Mouse (Mus musculus): ENCODE data around the gene Prkca. TPM values are rescaled to one million over a fixed set of nuclear protein-coding genes. Genes with fewer than 3 reads are reported as not detected.

The Prkca gene
- polyA plus RNA-seq, 1 experiment, result 2.2 TPM

DNA sequence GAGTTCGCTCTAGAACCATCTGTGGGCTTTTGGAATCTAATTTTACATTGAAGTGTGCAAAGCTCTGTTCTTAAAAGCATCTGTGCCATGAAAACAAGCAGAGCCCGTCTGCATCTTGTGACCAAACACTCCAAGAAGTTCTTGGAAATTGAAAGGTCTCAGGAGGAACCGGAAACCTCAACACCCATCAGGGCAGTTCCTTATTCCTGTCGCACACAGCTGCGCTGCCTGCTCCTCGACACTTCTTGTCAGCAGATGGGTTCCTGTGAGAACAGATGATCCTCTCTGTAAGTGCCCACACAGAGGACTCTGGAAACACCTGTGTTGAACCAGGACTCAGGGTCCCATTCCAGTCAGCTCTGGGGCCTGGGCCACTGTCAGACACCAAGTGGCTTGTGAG lies 120.6 kb downstream of the Prkca start:
- Histone ChIP-seq H3K4me1 (ENCODE audit: control insufficient read depth, insufficient read depth, low read length) (peaks cover 3% of the 10 kb centered on the region), H3K36me3 (ENCODE audit: control insufficient read depth, insufficient read depth, low read length) (no peaks in the 10 kb centered on the region), H3K4me3 (ENCODE audit: control insufficient read depth, low read depth, low read length) (no peak overlapping the region), H3K27ac (ENCODE audit: control insufficient read depth, insufficient read depth, low read depth, low read length) (no peak overlapping the region), H3K27me3 (ENCODE audit: control insufficient read depth, insufficient read depth, low read length) (no peaks in the 10 kb centered on the region)
- TF ChIP-seq POLR2A (IDR thresholded peaks at IDR 0.05; ENCODE audit: control insufficient read depth, low read depth, low read length), result no peak
- no peak for TF ChIP-seq CTCF (IDR thresholded peaks at IDR 0.05; ENCODE audit: control insufficient read depth, insufficient read depth, insufficient replicate concordance, low read depth, low read length)

- peak overlapping the region; percentile 25; the same call in 1 of the 2 replicates for H3K27ac ChIP-seq (ENCODE audit: control insufficient read depth, insufficient read depth, low read depth, low read length)
- no peak overlapping the region for H3K4me3 ChIP-seq (ENCODE audit: control insufficient read depth, low read depth, low read length)
- H3K4me1 ChIP-seq (ENCODE audit: control insufficient read depth, insufficient read depth, low read length), result peaks cover 3% of the 10 kb centered on the region
- H3K36me3 ChIP-seq (ENCODE audit: control insufficient read depth, insufficient read depth, low read length), result no peaks in the 10 kb centered on the region
- TF ChIP-seq CTCF (IDR thresholded peaks at IDR 0.05; ENCODE audit: control insufficient read depth, insufficient read depth, insufficient replicate concordance, low read depth, low read length) (no peak), POLR2A (IDR thresholded peaks at IDR 0.05; ENCODE audit: control insufficient read depth, low read depth, low read length) (no peak)
- no peaks in the 10 kb centered on the region for H3K27me3 ChIP-seq (ENCODE audit: control insufficient read depth, insufficient read depth, low read length)
Measured at GRCm38 (mm10) chr11:108222616-108223015, 121.1 kb downstream of the Prkca start.

GRCm38 (mm10) chr11:108222026-108222425 lies 121.7 kb downstream of the Prkca start:
- TF ChIP-seq POLR2A (IDR thresholded peaks at IDR 0.05; ENCODE audit: control insufficient read depth, low read depth, low read length), result no peak
- TF ChIP-seq CTCF (IDR thresholded peaks at IDR 0.05; ENCODE audit: control insufficient read depth, insufficient read depth, insufficient replicate concordance, low read depth, low read length), result no peak

DNA sequence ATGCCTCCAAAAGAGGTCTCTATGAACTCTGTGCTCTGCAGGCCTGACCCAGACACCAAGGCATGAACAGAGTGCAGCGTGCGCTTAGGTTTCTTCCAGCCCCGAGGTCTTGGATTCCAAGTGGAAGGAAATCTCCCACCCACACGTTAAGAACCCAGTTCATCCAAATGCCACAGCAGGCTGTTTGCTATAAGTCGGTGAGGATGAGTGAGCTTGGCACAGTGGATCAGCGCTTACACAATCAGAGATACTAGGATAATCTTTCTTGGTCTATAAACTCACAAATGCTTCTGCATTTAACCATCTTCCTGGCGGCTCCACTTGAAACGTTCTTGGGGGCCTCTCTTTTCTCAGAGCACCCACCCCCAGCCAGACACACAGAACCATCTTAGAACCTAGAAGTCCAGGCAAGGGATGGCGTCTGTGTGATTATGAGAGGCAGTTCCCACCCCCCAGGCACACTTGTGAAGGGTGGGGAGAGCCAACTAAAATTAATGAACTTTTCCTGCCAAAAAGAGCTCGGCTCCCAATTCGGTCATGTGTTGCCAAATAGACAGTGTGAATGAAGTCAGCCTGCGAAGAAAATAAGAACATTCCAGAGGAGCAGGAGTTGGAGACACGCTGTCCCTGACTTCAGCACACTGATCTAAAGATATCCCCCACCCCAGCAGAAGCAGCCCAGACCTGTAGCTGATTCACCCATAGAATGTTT lies 122.4 kb downstream of the Prkca start:
- H3K4me1 ChIP-seq (ENCODE audit: control insufficient read depth, insufficient read depth, low read length), result peaks cover 3% of the 10 kb centered on the region
- no peaks in the 10 kb centered on the region for H3K27me3 ChIP-seq (ENCODE audit: control insufficient read depth, insufficient read depth, low read length)
- H3K27ac ChIP-seq (ENCODE audit: control insufficient read depth, insufficient read depth, low read depth, low read length), result no peak overlapping the region
- TF ChIP-seq CTCF (IDR thresholded peaks at IDR 0.05; ENCODE audit: control insufficient read depth, insufficient read depth, insufficient replicate concordance, low read depth, low read length) (no peak), POLR2A (IDR thresholded peaks at IDR 0.05; ENCODE audit: control insufficient read depth, low read depth, low read length) (no peak)
- no peak overlapping the region for H3K4me3 ChIP-seq (ENCODE audit: control insufficient read depth, low read depth, low read length)
- no peaks in the 10 kb centered on the region for H3K36me3 ChIP-seq (ENCODE audit: control insufficient read depth, insufficient read depth, low read length)

More at GRCm38 (mm10) chr11:108222026-108222425, 121.7 kb downstream of the Prkca start:
- no peak overlapping the region for H3K4me3 ChIP-seq (ENCODE audit: control insufficient read depth, low read depth, low read length)
- H3K4me1 ChIP-seq (ENCODE audit: control insufficient read depth, insufficient read depth, low read length), result peaks cover 3% of the 10 kb centered on the region
- no peak overlapping the region for H3K27ac ChIP-seq (ENCODE audit: control insufficient read depth, insufficient read depth, low read depth, low read length)
- no peaks in the 10 kb centered on the region for H3K36me3 ChIP-seq (ENCODE audit: control insufficient read depth, insufficient read depth, low read length)
- H3K27me3 ChIP-seq (ENCODE audit: control insufficient read depth, insufficient read depth, low read length), result no peaks in the 10 kb centered on the region

- Histone ChIP-seq H3K4me1 (ENCODE audit: control insufficient read depth, insufficient read depth, low read length) (peaks cover 3% of the 10 kb centered on the region), H3K27me3 (ENCODE audit: control insufficient read depth, insufficient read depth, low read length) (no peaks in the 10 kb centered on the region), H3K36me3 (ENCODE audit: control insufficient read depth, insufficient read depth, low read length) (no peaks in the 10 kb centered on the region), H3K27ac (ENCODE audit: control insufficient read depth, insufficient read depth, low read depth, low read length) (no peak overlapping the region), H3K4me3 (ENCODE audit: control insufficient read depth, low read depth, low read length) (no peak overlapping the region)
- no peak for TF ChIP-seq POLR2A (IDR thresholded peaks at IDR 0.05; ENCODE audit: control insufficient read depth, low read depth, low read length)
- TF ChIP-seq CTCF (IDR thresholded peaks at IDR 0.05; ENCODE audit: control insufficient read depth, insufficient read depth, insufficient replicate concordance, low read depth, low read length), result no peak
Measured at GRCm38 (mm10) chr11:108220605-108221004, 123.1 kb downstream of the Prkca start.

DNA sequence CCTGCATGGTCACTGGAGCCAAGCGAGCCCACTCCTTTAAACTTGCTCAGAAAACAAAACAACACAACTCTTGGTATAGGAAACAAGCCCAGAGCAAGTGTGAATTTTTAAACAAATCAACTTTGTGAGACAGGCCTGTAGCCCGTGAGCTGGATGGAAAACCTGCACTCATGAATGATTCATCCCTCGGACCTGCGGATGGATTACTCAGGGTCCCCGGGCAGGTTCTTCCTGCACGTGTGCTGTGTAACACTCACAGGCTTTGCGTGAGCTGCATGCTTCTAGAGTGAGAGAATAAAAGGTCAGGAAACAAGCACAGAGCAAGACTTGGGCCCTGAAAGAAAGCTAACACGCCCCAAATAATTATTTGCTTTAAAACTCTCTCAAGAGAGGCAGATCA lies 126.7 kb downstream of the Prkca start:
- Histone ChIP-seq H3K27ac (ENCODE audit: control insufficient read depth, insufficient read depth, low read depth, low read length) (no peak overlapping the region), H3K4me1 (ENCODE audit: control insufficient read depth, insufficient read depth, low read length) (no peaks in the 10 kb centered on the region), H3K27me3 (ENCODE audit: control insufficient read depth, insufficient read depth, low read length) (no peaks in the 10 kb centered on the region), H3K4me3 (ENCODE audit: control insufficient read depth, low read depth, low read length) (no peak overlapping the region), H3K36me3 (ENCODE audit: control insufficient read depth, insufficient read depth, low read length) (no peaks in the 10 kb centered on the region)
- no peak for TF ChIP-seq CTCF (IDR thresholded peaks at IDR 0.05; ENCODE audit: control insufficient read depth, insufficient read depth, insufficient replicate concordance, low read depth, low read length)
- TF ChIP-seq POLR2A (IDR thresholded peaks at IDR 0.05; ENCODE audit: control insufficient read depth, low read depth, low read length), result no peak

- no peak for TF ChIP-seq POLR2A (IDR thresholded peaks at IDR 0.05; ENCODE audit: control insufficient read depth, low read depth, low read length)
- no peak for TF ChIP-seq CTCF (IDR thresholded peaks at IDR 0.05; ENCODE audit: control insufficient read depth, insufficient read depth, insufficient replicate concordance, low read depth, low read length)
- Histone ChIP-seq H3K27me3 (ENCODE audit: control insufficient read depth, insufficient read depth, low read length) (no peaks in the 10 kb centered on the region), H3K4me3 (ENCODE audit: control insufficient read depth, low read depth, low read length) (no peak overlapping the region), H3K27ac (ENCODE audit: control insufficient read depth, insufficient read depth, low read depth, low read length) (no peak overlapping the region), H3K36me3 (ENCODE audit: control insufficient read depth, insufficient read depth, low read length) (no peaks in the 10 kb centered on the region), H3K4me1 (ENCODE audit: control insufficient read depth, insufficient read depth, low read length) (no peaks in the 10 kb centered on the region)
Measured at GRCm38 (mm10) chr11:108216064-108216463, 127.7 kb downstream of the Prkca start.
